Mouse (Mus musculus): ENCODE measurements at regions not wholly inside any gene's neighbourhood (a gene's known extent, or its start where the extent isn't known, plus 50 kb on each side); places are given as distances from the start of the nearest gene placed in this dataset.

DNA sequence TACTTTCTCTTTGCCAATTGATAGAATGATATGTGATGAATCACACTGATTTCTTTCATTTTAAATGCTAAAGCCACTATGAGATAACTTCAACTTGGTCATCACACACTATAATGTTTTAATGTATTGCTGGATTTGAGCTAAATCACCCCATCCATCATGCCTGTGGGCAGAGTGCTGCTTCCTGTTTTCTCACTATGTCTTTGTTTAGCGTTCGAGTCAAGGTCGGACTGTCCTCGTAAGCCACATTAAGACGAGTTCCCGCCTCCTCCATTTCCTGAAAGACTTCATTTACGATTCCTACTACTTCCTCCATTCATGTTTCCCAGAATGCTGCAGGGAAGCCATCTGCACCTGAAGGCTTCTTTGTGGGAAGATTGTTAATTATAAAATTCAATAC is 1420.0 kb upstream of the Got2 start:
- Histone ChIP-seq H3K4me3 (ENCODE audit: low read depth, low read length) (no peak overlapping the region), H3K27ac (ENCODE audit: low read length) (no peak overlapping the region), H3K27me3 (ENCODE audit: control insufficient read depth, insufficient read depth, low read depth, low read length) (no peaks in the 10 kb centered on the region), H3K4me2 (ENCODE audit: low read length) (no peak overlapping the region), H3K4me1 (ENCODE audit: control insufficient read depth, insufficient read depth, low read length) (no peaks in the 10 kb centered on the region), H3K9me3 (replicated peaks; ENCODE audit: control insufficient read depth, low read length, poor library complexity, severe bottlenecking) (no peaks in the 10 kb centered on the region), H3K36me3 (ENCODE audit: control insufficient read depth, insufficient read depth, low read length) (no peaks in the 10 kb centered on the region), H3K9ac (ENCODE audit: low read depth, low read length) (no peak overlapping the region)
- no peak for ATAC-seq
- 76% methylated on average over 7 of the region's 7 CpGs for WGBS

DNA sequence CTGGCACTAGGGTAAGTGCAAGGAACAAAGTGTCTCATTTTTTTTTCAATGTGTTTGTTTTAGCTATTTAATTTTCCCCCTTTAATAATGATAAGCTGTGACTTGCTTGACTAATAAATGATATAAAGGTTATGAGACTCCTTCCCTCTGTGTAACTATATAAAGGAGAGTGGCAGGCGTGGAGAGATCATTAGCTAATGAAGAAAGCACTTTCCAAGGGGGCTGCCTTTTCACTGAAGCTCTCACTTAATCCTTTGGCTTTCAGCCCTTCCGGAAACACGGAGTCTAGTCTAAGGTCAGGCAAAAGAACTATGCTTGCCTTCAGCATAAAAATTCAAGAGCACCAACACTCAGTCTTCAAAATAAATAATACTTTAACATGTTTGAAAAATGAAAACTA is 1382.2 kb upstream of the Got2 start:
- Histone ChIP-seq H3K9ac (ENCODE audit: low read depth, low read length) (no peak overlapping the region), H3K36me3 (ENCODE audit: control insufficient read depth, insufficient read depth, low read length) (no peaks in the 10 kb centered on the region), H3K9me3 (replicated peaks; ENCODE audit: control insufficient read depth, low read length, poor library complexity, severe bottlenecking) (no peaks in the 10 kb centered on the region), H3K27ac (ENCODE audit: low read length) (no peak overlapping the region), H3K27me3 (ENCODE audit: control insufficient read depth, insufficient read depth, low read depth, low read length) (no peaks in the 10 kb centered on the region), H3K4me2 (ENCODE audit: low read length) (no peak overlapping the region), H3K4me3 (ENCODE audit: low read depth, low read length) (no peak overlapping the region), H3K4me1 (ENCODE audit: control insufficient read depth, insufficient read depth, low read length) (peaks cover 5% of the 10 kb centered on the region)
- 19% methylated on average over 3 of the region's 3 CpGs for WGBS
- ATAC-seq = no peak

DNA sequence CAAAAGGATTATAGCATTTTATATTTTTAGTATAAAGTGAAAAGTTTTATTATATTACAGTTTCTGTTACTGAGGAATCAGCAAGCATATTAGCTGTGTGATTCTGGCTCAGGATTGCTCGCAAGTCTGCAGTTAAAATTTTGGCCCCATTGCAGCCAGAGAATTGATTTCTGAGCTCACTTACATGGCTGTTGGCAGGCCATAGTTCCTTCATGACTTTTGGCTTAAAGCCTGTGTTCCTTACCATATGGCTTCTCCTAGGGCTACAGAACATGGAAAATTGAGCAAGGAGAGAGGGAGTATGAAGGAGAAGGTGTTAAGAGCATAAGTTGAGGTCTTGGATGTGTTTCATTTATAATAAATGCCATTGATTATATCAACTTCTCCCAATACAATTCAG is 1372.6 kb upstream of the Got2 start:
- Histone ChIP-seq H3K9me3 (replicated peaks; ENCODE audit: control insufficient read depth, low read length, poor library complexity, severe bottlenecking) (no peaks in the 10 kb centered on the region), H3K4me2 (ENCODE audit: low read length) (no peak overlapping the region), H3K27ac (ENCODE audit: low read length) (no peak overlapping the region), H3K4me3 (ENCODE audit: low read depth, low read length) (no peak overlapping the region), H3K36me3 (ENCODE audit: control insufficient read depth, insufficient read depth, low read length) (no peaks in the 10 kb centered on the region), H3K4me1 (ENCODE audit: control insufficient read depth, insufficient read depth, low read length) (no peaks in the 10 kb centered on the region), H3K9ac (ENCODE audit: low read depth, low read length) (no peak overlapping the region), H3K27me3 (ENCODE audit: control insufficient read depth, insufficient read depth, low read depth, low read length) (no peaks in the 10 kb centered on the region)
- no peak for ATAC-seq
- WGBS = 95% methylated on average over 1 of the region's 1 CpGs

DNA sequence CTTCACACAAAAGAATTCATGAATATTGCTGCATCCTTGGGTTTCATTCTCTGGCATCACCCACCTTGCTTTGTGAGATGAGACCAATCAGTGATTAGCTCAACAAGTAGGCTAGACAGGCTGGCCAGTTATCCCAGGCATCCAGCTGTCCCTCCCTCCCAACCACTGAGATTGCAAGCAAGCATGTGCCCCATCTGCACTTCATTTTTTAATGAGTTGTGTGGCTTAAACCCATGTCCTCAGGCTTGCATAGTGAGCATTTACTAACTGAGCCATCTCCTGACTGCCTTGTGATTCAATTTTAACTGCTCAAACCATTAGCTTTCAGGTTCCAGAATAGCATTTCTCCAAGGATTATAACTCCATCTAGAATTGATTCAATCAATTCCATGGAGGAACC is 1365.8 kb upstream of the Got2 start:
- Histone ChIP-seq H3K4me3 (ENCODE audit: low read depth, low read length) (no peak overlapping the region), H3K4me2 (ENCODE audit: low read length) (no peak overlapping the region), H3K9ac (ENCODE audit: low read depth, low read length) (no peak overlapping the region), H3K27me3 (ENCODE audit: control insufficient read depth, insufficient read depth, low read depth, low read length) (no peaks in the 10 kb centered on the region), H3K9me3 (replicated peaks; ENCODE audit: control insufficient read depth, low read length, poor library complexity, severe bottlenecking) (no peaks in the 10 kb centered on the region), H3K4me1 (ENCODE audit: control insufficient read depth, insufficient read depth, low read length) (no peaks in the 10 kb centered on the region), H3K36me3 (ENCODE audit: control insufficient read depth, insufficient read depth, low read length) (no peaks in the 10 kb centered on the region), H3K27ac (ENCODE audit: low read length) (no peak overlapping the region)
- no peak for ATAC-seq

DNA sequence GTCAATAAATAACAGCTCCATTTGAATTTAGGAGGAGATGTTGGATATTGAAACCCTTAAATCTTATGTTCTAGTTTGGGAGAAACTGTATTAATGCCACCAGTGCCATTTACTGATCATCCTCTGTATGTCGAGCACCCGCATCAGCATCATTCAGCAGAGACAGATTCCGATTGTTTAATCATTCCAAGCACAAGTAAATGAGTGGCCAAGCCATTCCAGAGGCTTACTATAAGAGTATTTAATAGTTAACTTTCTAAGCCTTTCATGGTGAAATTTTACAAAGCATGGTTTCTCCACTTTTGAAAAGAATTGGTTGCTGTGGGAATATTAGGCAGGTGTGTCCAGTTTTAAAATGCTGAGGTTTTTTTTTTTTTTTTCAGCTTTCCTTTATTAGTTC is 1363.9 kb upstream of the Got2 start:
- H3K4me3 ChIP-seq (ENCODE audit: low read depth, low read length) = no peak overlapping the region
- no peak overlapping the region for H3K4me2 ChIP-seq (ENCODE audit: low read length)
- H3K27ac ChIP-seq (ENCODE audit: low read length) = no peak overlapping the region
- H3K9me3 ChIP-seq (replicated peaks; ENCODE audit: control insufficient read depth, low read length, poor library complexity, severe bottlenecking) = no peaks in the 10 kb centered on the region
- H3K9ac ChIP-seq (ENCODE audit: low read depth, low read length) = no peak overlapping the region
- no peaks in the 10 kb centered on the region for H3K4me1 ChIP-seq (ENCODE audit: control insufficient read depth, insufficient read depth, low read length)
- ATAC-seq = no peak
- H3K36me3 ChIP-seq (ENCODE audit: control insufficient read depth, insufficient read depth, low read length) = no peaks in the 10 kb centered on the region
- 86% methylated on average over 3 of the region's 3 CpGs for WGBS
- H3K27me3 ChIP-seq (ENCODE audit: control insufficient read depth, insufficient read depth, low read depth, low read length) = no peaks in the 10 kb centered on the region

DNA sequence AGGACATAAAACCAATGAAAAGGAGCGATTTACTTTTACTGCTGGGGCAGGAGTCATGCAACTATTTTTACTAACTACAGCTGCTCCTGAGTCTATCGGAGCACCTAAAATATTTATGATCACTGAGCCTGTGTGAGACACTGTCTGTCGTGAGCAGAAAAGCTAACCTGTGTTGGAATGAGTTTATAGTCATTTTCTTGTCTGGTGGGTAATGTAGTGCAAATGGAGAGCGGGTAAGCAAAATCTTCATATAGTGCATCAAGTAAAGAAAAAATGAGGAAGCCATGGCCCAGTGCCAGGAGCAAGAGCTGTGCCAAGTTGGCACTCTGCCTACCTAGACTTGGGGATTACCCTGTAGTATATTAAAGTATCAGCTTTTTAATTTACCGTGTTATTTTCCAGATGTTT is 1363.1 kb upstream of the Got2 start:
- no peaks in the 10 kb centered on the region for H3K27me3 ChIP-seq (ENCODE audit: control insufficient read depth, insufficient read depth, low read depth, low read length)
- H3K4me2 ChIP-seq (ENCODE audit: low read length) = no peak overlapping the region
- H3K4me1 ChIP-seq (ENCODE audit: control insufficient read depth, insufficient read depth, low read length) = no peaks in the 10 kb centered on the region
- H3K27ac ChIP-seq (ENCODE audit: low read length) = no peak overlapping the region
- 57% methylated on average over 5 of the region's 5 CpGs for WGBS
- ATAC-seq = no peak
- H3K9ac ChIP-seq (ENCODE audit: low read depth, low read length) = no peak overlapping the region
- no peak overlapping the region for H3K4me3 ChIP-seq (ENCODE audit: low read depth, low read length)
- H3K36me3 ChIP-seq (ENCODE audit: control insufficient read depth, insufficient read depth, low read length) = no peaks in the 10 kb centered on the region
- no peaks in the 10 kb centered on the region for H3K9me3 ChIP-seq (replicated peaks; ENCODE audit: control insufficient read depth, low read length, poor library complexity, severe bottlenecking)

DNA sequence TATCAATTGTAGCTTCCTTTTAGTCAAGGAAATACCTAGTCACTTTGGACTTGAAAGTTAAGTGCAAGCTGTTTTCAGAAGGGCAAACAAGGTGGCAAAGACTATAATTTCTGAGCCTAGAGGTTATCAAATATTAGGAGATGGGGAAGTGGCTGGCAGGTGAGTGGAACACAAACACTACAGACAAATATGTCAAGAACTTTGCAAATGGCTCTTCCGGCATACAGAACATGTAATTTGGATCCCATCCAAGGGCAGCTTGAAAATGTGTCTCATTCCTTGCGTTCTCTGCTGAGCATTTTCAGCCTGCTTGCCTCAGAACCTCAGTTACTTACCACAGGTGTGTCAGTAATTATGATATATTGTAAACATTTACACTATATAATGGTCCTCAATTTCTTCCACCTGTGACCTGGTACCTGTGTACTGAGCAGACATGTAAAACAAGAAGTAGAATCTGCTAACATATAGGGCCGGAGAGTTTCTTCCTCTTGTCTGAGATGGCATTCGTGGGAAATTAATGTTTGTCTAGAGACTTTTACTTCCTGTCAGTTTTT is 1346.3 kb upstream of the Got2 start:
- Histone ChIP-seq H3K9ac (ENCODE audit: low read depth, low read length) (no peak overlapping the region), H3K27ac (ENCODE audit: low read length) (no peak overlapping the region), H3K27me3 (ENCODE audit: control insufficient read depth, insufficient read depth, low read depth, low read length) (no peaks in the 10 kb centered on the region), H3K9me3 (replicated peaks; ENCODE audit: control insufficient read depth, low read length, poor library complexity, severe bottlenecking) (no peaks in the 10 kb centered on the region), H3K4me2 (ENCODE audit: low read length) (no peak overlapping the region), H3K4me3 (ENCODE audit: low read depth, low read length) (no peak overlapping the region), H3K4me1 (ENCODE audit: control insufficient read depth, insufficient read depth, low read length) (no peaks in the 10 kb centered on the region), H3K36me3 (ENCODE audit: control insufficient read depth, insufficient read depth, low read length) (no peaks in the 10 kb centered on the region; the same call in 1 of the 2 replicates)
- 94% methylated on average over 4 of the region's 4 CpGs for WGBS
- no peak for ATAC-seq

DNA sequence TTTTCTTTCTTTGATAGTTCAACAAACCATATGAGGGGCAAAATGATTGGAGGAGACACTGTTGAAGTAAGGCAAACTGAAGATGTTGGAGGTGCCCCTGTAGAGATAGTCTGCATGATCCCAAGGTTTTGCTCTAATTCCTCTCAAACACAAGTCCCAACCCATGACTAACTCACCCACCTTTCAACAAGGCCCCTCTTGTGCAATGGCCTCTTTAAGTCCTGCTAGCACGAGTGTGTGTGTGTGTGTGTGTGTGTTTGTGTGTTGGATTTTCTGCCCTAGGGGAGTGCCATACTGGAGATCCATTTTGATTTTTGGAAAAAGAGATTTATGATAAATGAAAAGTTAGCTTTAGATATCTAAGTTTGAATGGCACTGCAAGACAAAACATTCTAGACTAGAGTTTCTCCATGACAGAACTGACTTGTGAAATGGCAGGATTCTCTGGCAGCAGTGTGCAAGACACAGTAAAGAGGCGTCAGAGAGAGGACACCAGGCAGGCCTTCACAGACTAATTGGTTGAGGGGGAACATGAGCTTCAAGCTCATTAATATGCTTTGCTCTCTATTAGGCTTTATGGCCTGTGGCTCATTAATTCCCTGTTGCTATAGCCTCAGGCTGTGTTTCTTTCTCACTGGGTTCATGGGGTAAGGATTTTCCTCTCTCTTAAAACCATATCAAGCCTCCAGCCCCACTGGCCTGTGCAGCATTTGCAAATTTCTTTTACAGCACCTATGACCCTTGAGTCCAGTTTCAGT is 1344.5 kb upstream of the Got2 start:
- no peak for ATAC-seq
- no peak overlapping the region for H3K9ac ChIP-seq (ENCODE audit: low read depth, low read length)
- no peak overlapping the region for H3K4me2 ChIP-seq (ENCODE audit: low read length)
- no peaks in the 10 kb centered on the region for H3K9me3 ChIP-seq (replicated peaks; ENCODE audit: control insufficient read depth, low read length, poor library complexity, severe bottlenecking)
- no peaks in the 10 kb centered on the region for H3K4me1 ChIP-seq (ENCODE audit: control insufficient read depth, insufficient read depth, low read length)
- H3K4me3 ChIP-seq (ENCODE audit: low read depth, low read length) = no peak overlapping the region
- no peaks in the 10 kb centered on the region for H3K27me3 ChIP-seq (ENCODE audit: control insufficient read depth, insufficient read depth, low read depth, low read length)
- 55% methylated on average over 2 of the region's 2 CpGs for WGBS
- H3K36me3 ChIP-seq (ENCODE audit: control insufficient read depth, insufficient read depth, low read length) = no peaks in the 10 kb centered on the region
- H3K27ac ChIP-seq (ENCODE audit: low read length) = no peak overlapping the region

DNA sequence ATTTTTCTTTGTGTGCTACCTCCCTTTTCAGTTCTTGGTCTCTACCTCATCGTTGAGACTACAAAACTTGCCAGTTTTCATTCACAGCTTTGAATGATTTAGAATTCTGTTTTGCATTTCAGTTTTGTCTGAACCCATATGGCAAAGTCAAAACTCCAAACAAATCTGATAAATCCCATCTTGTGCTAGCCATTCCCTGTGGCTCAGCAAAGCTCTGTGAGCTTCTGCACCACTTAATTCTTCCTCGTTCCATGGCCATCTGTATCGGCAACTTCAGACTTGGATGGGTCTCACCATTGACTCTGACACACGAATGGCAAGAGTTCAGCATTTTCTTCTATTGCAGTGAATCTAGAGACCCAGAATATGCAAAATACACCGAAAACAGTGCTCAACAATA is 1343.3 kb upstream of the Got2 start:
- Histone ChIP-seq H3K27ac (ENCODE audit: low read length) (no peak overlapping the region), H3K27me3 (ENCODE audit: control insufficient read depth, insufficient read depth, low read depth, low read length) (no peaks in the 10 kb centered on the region), H3K9ac (ENCODE audit: low read depth, low read length) (no peak overlapping the region), H3K9me3 (replicated peaks; ENCODE audit: control insufficient read depth, low read length, poor library complexity, severe bottlenecking) (no peaks in the 10 kb centered on the region), H3K4me1 (ENCODE audit: control insufficient read depth, insufficient read depth, low read length) (no peaks in the 10 kb centered on the region), H3K4me2 (ENCODE audit: low read length) (no peak overlapping the region), H3K4me3 (ENCODE audit: low read depth, low read length) (no peak overlapping the region), H3K36me3 (ENCODE audit: control insufficient read depth, insufficient read depth, low read length) (no peaks in the 10 kb centered on the region)
- 93% methylated on average over 5 of the region's 5 CpGs for WGBS
- ATAC-seq = no peak

Measured in midbrain, embryonic 16.5 days (tissue).